Mouse (Mus musculus) megakaryocyte progenitor cell, adult 5-6 weeks (primary cell): ENCODE data around the gene BC049352. TPM values are rescaled to one million over a fixed set of nuclear protein-coding genes. Genes with fewer than 3 reads are reported as not detected.

ENCODE experiments used
- ATAC-seq: replicated peaks from 2 replicates; pipeline ENCODE4 v1.8.0; 2016; ENCODE audit warnings: mild to moderate bottlenecking, moderate TSS enrichment, inconsistent platforms; ENCODE audit not compliant: poor library complexity
- total RNA-seq, 2 experiments: library from RNA; stranded (forward) in 1 of 2; stranded (reverse) in 1 of 2; fragments of 157-497, 149-512 nt in 1 of 2; fragments of 200-1000 nt in 1 of 2; gene quantifications; 2 replicates each; pipeline versions ENCODE4 v1.2.3 to v1.2.4; 2015 to 2017

BC049352 gene
- total RNA-seq, 2 experiments from 2014 or later = not detected

DNA sequence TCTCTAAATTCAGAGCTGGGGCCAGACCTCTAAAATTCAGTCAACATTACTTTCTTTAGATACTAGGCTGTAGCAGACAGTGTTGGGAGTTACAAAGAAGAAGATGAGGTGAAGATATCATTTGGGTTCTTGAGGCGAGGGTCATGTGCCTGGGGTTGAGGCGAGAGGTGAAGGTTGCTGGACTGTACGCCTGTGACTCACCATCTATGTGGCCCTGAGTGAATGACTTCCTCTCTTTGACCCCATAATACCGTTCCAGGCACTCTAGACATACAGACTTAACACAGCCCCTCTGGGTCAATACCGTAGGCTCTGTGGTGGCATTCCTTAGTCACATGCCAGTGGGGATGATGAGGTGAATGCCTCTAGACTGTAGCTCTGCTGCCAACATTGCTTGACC lies 100.7 kb downstream of the BC049352 start:
- peak; percentile 35; the same call in 1 of the 2 replicates for ATAC-seq

DNA sequence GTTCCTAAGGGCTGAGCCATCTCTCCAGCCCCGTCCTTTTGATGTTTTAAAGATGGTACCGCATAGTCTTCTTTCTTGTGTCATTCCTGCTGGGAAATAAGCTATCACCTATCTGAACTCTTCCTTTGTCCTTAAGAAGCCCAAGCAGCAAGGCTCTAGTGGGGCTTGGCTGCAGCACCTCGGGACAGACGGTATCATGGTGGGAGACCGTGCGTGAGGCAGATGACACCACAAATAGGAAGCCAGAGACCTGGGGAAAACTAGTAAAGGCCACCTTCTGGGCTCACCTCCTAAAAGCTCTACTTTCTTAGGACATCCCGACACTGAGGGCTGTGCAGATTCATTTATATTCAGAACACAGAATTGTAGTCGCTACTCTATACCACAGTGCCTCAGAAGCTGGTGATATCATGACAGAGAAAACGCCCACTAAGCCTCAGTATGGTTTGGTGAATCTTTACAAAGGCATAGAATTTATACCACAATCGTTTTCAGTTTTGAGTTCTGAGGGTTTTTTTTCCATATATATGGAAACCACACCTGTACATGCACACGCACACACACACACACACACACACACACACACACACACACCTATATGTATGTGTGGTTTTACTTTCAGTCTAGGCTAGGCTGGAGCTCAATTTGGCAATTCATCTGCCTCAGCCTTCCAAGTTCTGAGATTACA lies 109.8 kb downstream of the BC049352 start:
- no peak for ATAC-seq

DNA sequence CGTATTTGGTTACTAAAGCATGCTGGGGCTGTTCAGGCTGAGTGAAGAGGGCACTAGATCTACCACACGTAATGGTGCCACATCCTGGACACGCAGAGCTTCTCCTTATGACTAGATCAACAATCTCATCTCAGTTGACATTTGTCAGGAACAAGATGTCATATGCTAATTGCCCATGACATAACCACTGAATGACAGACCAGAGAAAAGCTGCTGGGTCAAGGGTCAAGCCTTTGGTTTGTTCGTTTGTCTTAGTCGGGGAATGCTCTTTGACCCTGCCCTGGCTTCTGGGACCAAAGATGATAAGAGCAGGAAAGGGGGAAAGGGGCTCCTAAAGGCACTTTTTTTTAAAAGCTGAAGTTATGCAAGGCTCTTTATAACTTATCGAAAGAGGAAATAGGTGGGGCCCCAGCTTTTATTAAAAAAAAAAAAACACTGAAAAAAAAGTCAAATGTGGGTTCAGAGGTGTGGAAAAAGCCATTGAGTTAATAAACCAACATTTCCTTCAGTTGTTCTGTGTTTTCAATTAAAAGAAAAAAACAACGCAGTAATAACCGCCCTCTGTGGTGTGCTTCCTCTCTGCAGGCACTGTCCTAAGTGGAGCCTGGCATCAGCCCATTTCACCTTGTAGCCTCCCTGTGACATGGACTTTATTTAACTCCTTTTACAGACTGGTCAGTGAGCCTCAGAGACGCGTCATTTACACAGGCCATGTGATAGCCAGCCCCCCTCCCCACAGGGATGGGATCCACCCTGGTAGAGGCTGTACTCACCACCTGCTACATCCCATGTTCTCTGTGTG lies 112.6 kb downstream of the BC049352 start:
- peak; percentile 52 for ATAC-seq

DNA sequence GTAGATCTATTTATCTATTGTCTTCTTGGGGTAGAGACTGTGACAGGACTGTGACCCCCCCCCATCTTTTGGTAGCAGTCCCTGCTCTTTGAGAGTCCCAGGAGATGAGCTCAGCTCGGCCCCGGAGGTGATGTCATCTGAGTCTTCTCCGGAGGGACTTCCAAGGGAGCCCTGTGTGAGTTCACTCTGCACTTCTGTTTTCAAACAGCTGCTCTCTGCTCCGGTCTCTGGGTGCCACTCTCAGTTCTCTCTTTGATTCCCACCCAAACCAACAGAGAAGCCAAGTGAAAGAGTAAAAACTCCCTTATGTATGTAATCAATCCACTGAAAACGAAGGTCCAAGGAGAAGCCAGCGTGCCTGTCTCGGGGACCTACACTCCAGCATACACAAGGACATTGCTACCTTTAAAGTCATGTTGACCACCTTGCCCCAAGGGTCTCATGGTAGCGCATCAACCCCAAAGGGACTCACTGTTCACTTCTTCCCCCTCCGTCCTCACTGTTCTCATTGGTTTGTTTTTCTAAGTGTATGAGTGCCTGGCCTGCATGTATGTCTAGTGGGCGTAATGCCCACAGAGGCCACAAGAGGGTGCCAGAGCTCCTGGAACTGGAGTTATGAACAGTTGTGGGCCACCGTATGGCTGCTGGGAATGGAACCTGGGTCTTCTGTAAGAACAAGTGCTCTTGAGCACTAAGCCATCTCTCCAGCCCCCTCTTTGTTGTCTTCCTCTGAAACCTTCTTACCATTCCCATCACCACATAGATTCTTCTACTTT lies 117.6 kb downstream of the BC049352 start:
- peak; percentile 48 for ATAC-seq

Other genes starting within 250 kb of the BC049352 start
- 45.7 and 48.1 TPM in 2 replicates for gene Ube4a, start 216.4 kb upstream of the BC049352 start, total RNA-seq (2015)
- 32.4 and 44.6 TPM in 2 replicates for gene Ube4a, start 216.4 kb upstream of the BC049352 start, total RNA-seq (2017)
- not detected in 2 replicates for gene Cd3g, start 201.6 kb upstream of the BC049352 start, total RNA-seq (2015)
- gene Cd3g, start 201.6 kb upstream of the BC049352 start, total RNA-seq (2017) = 0.30 and 3.1 TPM in 2 replicates
- gene Cd3d, start 200.2 kb upstream of the BC049352 start, total RNA-seq (2015) = 0.12 and 0.44 TPM in 2 replicates
- gene Cd3d, start 200.2 kb upstream of the BC049352 start, total RNA-seq (2017) = 0.17 and 0.33 TPM in 2 replicates
- gene Cd3e, start 172.4 kb upstream of the BC049352 start, total RNA-seq (2015) = not detected in 2 replicates
- not detected in 2 replicates for gene Cd3e, start 172.4 kb upstream of the BC049352 start, total RNA-seq (2017)
- not detected in 2 replicates for gene Mpzl2, start 142.2 kb upstream of the BC049352 start, total RNA-seq (2015)
- not detected in 2 replicates for gene Mpzl2, start 142.2 kb upstream of the BC049352 start, total RNA-seq (2017)
- gene Mpzl3, start 126.8 kb upstream of the BC049352 start, total RNA-seq (2015) = 0.20 and 0.35 TPM in 2 replicates
- gene Mpzl3, start 126.8 kb upstream of the BC049352 start, total RNA-seq (2017) = 0.58 and 2.1 TPM in 2 replicates
- gene Jaml, start 102.8 kb upstream of the BC049352 start, total RNA-seq (2015) = 0.89 and 2.0 TPM in 2 replicates
- 3.4 and 4.6 TPM in 2 replicates for gene Jaml, start 102.8 kb upstream of the BC049352 start, total RNA-seq (2017)
- not detected in 2 replicates for gene Scn2b, start 64.2 kb upstream of the BC049352 start, total RNA-seq (2015)
- not detected in 2 replicates for gene Scn2b, start 64.2 kb upstream of the BC049352 start, total RNA-seq (2017)
- not detected in 2 replicates for gene Scn4b, start 43.6 kb upstream of the BC049352 start, total RNA-seq (2015)
- gene Scn4b, start 43.6 kb upstream of the BC049352 start, total RNA-seq (2017) = not detected in 2 replicates
- 0.05 TPM in 1 of 2 replicates, not detected in the other for gene Tmprss4, start 22.1 kb downstream of the BC049352 start, total RNA-seq (2015)
- 0.41 TPM in 1 of 2 replicates, not detected in the other for gene Tmprss4, start 22.1 kb downstream of the BC049352 start, total RNA-seq (2017)
- gene Il10ra, start 87.1 kb downstream of the BC049352 start, total RNA-seq (2015) = 2.9 and 3.9 TPM in 2 replicates
- gene Il10ra, start 87.1 kb downstream of the BC049352 start, total RNA-seq (2017) = 8.1 and 9.2 TPM in 2 replicates
- gene Tmprss13, start 137.1 kb downstream of the BC049352 start, total RNA-seq (2015) = not detected in 2 replicates
- not detected in 2 replicates for gene Tmprss13, start 137.1 kb downstream of the BC049352 start, total RNA-seq (2017)
- gene Fxyd6, start 188.2 kb downstream of the BC049352 start, total RNA-seq (2015) = not detected in 2 replicates
- gene Fxyd6, start 188.2 kb downstream of the BC049352 start, total RNA-seq (2017) = 0.07 TPM in 1 of 2 replicates, not detected in the other
- 0.78 and 0.79 TPM in 2 replicates for gene Fxyd2, start 217.7 kb downstream of the BC049352 start, total RNA-seq (2015)
- gene Fxyd2, start 217.7 kb downstream of the BC049352 start, total RNA-seq (2017) = 2.9 TPM in 1 of 2 replicates, not detected in the other
- gene Dscaml1, start 244.6 kb downstream of the BC049352 start, total RNA-seq (2015) = not detected in 2 replicates
- not detected in 2 replicates for gene Dscaml1, start 244.6 kb downstream of the BC049352 start, total RNA-seq (2017)